Mouse (Mus musculus) E14TG2a.4 (cell line): ENCODE data around the gene Fam155a.

Source experiments
- CTCF ChIP-seq: conservative IDR thresholded peaks from 2 replicates; pipeline ENCODE4 v1.5.1; 2014; ENCODE audit warnings: low read length
- NANOG ChIP-seq: IDR thresholded peaks from 2 replicates; pipeline ENCODE4 v1.6.1; 2014; ENCODE audit warnings: borderline replicate concordance, low read length, mixed read lengths
- POU5F1 ChIP-seq: IDR thresholded peaks from 2 replicates; pipeline ENCODE4 v1.6.1; 2014; ENCODE audit warnings: low read length, borderline replicate concordance

- TF ChIP-seq CTCF (no peak), NANOG (no peak), POU5F1 (no peak)
These were observed 570.9 kb downstream of the Fam155a start for GRCm38 (mm10) chr8:9200099-9200498.
